Mouse (Mus musculus) 416B (cell line): ENCODE results near the gene Pip4k2c.
"Not testable (repeated sequence)": the region's sequence is repeated elsewhere in the genome, so short reads cannot be mapped to it uniquely, and the experiment has no call there.

Source experiments
- DNase-seq: peaks from one replicate; pipeline ENCODE4 v3.0.0; 2011; ENCODE audit warnings: low read depth

The Pip4k2c gene

GRCm38 (mm10) chr10:127209928-127210570, 1.3 kb downstream of the Pip4k2c start:
- no peak for DNase-seq

- no peak for DNase-seq
Observed at GRCm38 (mm10) chr10:127208921-127209320, 2.5 kb downstream of the Pip4k2c start.

GRCm38 (mm10) chr10:127205373-127205772, 6.0 kb downstream of the Pip4k2c start:
- DNase-seq = no peak

- no peak for DNase-seq
Observed at GRCm38 (mm10) chr10:127204589-127204988, 6.8 kb downstream of the Pip4k2c start.

DNA sequence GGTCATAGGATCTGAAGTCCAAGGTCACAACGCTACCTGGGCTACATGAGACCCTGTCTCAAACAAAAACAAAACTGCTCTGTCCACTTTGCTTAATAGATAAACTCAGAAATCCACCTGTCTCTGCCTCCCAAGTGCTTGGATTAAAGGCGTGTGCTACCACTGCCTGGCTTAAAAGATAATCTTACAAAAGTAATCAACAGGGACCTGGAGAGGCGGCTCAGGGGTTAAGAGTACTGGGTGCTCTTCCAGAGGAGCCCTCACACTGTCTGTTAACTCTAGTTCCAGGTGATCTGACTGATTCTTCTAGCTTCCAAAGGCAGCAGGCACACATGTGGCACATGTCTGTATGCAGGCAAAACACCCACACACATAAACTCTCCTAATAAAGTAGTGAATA, 8.3 kb downstream of the Pip4k2c start:
- no peak for DNase-seq

DNA sequence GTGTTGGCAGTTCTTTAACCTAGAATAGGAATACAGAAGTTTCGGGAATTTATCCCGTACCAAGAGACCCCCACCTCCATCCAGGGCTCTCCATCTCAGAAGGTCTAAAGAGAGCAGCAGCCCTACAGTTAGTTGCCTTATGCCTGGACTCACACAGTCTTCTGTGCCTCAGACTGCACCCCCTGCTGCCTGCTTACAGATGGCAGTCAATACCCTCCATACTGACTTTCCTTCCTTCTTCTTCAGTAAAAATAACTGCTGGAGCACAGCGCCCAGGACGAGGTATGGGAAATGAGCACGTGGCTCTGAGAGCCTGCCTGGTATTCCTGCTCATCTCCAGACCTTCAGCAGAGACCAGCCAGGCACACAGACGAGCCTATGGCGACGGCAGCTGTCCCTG, 11.1 kb downstream of the Pip4k2c start:
- no peak for DNase-seq

GRCm38 (mm10) chr10:127199474-127199873, 11.9 kb downstream of the Pip4k2c start:
- DNase-seq = no peak

DNA sequence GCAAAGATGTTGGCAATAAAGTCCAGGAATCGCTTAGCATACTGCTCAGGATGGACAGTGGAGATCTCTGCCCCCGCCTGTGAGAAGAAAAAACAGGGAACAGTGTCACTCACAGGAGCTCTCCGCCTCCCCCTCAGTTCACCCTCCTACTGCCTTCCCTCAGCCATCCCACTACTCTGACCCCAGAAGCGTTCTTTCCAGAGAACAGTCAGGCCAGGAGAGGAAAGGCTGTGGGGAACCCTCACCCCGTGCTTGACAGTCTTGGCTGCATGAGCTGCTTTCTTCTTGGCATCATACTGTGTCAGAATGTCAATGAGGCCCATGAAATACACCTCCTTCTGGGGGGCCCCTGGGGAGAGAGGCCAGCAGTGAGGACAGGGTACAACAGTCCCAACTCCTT, 12.3 kb downstream of the Pip4k2c start:
- no peak for DNase-seq

DNA sequence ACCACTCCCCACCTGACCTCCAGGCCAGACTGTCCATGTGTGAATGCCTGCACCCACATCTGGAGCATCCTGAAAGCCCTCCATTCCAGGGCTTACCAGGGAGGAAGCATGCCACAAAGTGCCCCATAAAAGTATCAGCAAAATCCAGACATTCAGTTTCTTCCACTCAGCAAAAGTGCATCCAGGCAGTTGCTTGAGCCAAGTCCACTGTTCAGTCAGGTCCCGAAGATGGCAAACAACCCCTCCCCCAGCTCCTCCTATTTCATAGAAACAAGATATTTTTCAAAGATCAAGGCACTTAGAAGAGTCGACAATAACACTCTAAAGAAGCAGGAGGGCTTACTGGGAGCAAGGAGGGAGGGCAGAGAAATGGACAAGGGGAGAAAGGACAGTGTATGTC, 12.9 kb downstream of the Pip4k2c start:
- DNase-seq = no peak

DNA sequence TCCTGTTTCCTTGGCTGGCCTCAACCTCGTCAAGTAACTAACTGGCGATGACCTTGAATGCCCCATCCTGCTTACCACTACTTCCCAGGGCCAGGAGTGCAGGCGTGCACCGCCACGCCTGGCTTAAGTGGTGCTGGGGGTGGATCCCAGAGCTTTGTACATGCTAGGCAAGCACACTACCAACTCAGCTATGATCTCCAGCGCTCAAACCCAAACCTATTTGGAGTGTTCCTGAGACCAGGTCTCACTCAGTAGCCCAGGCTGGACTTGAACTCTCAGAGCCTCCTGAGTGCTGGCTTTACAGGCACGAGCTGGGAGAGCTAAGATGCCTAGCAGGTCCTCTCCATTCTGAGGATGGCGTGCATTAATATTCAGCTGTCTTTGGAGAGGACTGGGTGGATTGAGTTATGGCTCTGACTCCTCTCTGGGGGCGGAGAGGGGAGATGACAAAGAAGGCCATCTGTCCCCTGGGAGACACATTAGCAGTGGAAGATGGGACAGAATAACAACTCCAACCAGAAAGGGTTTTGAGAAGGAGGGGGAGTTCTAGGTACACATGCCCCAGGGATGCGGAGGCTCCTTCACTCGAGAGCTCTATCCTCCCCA, 13.8 kb downstream of the Pip4k2c start:
- DNase-seq = no peak

DNA sequence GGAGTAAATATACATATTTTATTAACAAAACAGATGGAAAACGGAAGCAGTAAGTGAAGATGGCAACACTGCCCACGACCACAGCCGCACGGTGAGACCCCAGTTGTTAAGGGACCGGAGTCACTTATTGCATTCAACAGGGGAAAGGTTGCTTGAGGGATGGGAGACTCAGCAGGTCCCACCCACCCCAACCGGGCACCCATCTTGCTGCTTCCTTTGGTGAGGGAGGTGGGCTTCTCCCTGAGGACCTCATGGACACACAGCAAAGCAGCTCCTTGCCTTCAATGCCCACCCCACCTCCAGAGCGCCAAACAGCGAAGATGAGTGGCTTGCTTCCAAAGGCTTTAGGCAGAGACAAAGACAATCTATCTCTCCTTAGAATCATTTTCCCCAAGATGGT, 14.3 kb downstream of the Pip4k2c start:
- no peak for DNase-seq

DNA sequence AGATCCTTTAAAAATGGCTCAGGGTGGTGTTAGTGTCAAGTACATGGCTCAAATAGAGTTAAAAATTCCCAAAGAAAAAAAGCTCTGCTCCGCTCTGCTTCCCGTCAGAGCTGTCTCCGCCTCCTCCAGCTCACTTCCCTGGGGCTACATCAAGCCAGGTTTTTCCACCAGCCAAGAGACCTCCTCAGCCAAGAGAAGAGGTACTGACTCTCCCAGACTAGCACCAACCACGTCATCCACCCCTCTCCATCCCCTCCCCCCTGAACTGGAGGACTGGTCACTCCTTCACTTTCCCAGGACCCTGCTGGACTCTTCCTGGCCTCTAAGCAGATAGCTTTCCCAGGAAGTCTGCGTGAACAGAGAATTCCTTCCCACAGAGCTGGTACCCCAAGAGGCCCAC, 15.0 kb downstream of the Pip4k2c start:
- DNase-seq = no peak

- DNase-seq = peak; percentile 39
Observed at GRCm38 (mm10) chr10:127195328-127196129, 15.9 kb downstream of the Pip4k2c start, which contains the start of gene Dtx3. Gene Dtx3 (minus strand): TSS chr10:127195728.

DNA sequence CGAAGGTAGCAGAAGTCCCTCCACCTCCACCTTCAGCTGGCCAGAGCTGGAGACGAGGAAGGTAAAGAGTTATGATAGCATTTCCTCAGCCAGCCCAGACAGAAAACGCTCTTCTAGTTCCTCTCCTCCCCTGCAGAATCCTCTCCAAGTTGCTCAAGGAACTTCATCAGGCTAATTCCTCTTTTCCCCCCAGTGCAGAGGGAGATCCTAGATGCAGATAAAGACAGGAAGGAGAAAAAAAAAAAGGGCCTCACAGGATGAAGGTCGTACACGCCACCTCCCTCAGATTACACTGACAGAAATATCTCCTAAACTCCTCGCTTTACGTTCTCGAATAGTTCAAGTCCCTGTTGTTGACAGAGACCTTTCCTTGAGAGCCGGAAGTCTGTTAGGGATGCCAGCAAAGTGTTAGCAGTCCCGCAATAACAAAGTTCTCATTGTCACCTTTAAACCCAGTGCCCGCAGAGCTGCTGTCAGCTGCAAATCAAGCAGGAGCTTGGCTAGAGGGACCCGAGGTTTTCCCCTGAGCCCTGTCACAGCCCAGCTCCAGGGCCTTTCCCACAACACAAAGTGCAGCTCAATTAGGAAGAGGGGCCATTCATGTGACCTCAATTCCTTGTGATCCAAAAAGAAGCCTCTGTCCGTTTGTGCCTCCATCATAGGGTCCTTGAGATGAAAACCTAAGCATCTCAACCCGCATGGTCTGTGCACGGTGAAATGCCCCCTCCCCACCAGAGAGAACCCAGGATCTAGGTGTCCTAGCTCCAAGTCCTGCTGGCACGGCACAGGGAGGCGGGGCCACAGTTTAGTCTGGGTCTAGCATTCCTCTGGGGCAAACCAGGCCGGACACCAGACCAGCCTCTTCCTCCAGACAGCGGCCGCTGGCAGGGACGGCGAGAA, 16.7 kb downstream of the Pip4k2c start:
- DNase-seq = peak; percentile 64

GRCm38 (mm10) chr10:127193011-127193410, 18.4 kb downstream of the Pip4k2c start:
- DNase-seq = no peak

DNA sequence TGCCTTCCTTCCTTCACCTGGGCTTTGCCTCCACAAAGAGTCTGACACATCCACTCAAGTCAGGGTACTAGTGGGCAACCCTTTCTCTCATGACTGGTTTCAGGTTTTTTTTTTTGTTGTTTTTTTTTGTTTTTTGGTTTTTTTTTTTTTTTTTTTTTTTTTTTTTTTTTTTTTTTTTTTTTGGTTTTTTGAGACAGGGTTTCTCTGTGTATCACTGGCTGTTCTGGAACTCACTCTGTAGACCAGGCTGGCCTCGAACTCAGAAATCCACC, 19.4 kb downstream of the Pip4k2c start:
- DNase-seq = not testable (repeated sequence)

DNA sequence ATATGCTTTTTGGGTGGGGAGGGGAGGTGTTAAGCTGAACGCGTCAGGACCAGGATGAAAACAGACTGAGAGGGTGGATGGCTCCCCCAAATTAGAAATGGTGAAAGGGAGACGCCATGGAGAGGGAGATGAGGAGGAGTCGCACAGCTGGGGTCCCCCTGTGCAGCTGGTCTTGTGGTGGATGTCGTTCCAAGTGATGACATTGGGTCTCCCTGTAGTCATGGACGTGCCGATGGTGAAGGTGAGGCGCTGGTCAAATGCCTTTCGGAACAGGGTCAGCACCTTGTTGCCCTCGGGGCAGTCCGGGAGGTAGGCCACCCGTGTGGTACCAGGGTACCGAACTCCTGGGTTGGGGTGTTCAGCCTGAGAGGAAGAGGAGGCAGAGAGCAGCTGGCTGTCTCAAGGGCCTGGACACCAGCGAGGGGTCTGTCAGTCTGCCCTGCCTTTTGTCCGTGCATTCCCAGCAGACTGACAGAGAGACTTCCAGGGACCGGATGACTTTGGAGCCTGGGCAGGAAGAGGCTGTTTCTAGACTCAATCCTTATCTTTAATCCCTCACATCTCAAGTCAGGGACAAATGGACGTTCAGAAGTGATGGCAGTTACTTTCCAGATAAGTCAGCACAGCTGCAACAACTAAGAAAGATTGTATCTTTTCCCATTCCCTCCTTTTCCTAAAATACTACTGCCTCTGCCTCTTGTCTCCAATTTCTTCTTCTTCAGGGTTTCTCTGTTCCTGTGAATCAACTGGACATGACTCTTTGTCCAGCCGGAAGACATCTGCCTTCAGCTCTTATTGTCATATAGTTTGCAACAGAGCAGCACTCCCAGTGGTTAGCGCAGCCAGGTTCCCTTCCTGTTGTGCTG, 20.0 kb downstream of the Pip4k2c start:
- DNase-seq = no peak

GRCm38 (mm10) chr10:127190398-127191190, 20.8 kb downstream of the Pip4k2c start:
- no peak for DNase-seq

DNA sequence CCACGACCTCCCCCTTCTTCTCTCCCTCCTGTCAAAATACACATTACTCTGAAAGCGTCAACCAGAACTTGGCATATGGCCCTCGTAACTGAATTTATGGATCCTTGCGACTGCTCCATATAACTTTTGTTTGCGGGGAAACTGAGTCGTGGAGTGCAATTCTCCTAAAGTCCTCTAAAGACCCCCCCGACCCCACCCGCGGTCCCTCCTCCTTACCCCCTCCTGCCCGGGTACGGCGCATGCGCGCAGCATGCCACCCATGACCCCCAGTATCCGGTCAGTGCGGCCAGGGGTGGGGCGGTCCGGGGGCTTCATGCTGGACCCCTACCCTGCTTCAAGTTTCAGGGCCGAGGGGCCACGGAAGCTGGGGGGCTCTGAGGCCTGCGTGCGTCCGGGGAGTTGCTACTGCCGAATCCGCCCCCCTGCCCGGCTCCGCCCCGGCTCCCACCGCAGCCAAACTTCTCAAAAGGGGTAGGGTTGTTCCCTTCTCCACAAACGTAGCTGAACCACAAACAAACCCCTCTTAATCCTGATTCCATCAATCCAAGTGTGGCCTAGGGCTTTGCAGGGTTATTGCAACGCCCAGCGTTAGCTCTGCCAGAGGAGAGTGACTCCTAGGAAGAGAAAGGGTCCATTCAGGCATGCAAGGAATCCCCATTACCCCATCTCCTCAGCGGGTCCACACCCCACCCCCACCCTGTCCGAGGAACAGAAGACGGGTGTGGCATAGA, 21.6 kb downstream of the Pip4k2c start, which contains the start of gene Arhgef25:
TSS of gene Arhgef25 (minus strand) at position 433 of the 731 bp plus-strand sequence.
- no peak for DNase-seq
